Mouse (Mus musculus): ENCODE data around the gene Pla2g12b.
"Not testable (repeated sequence)": the region's sequence is repeated elsewhere in the genome, so short reads cannot be mapped to it uniquely, and the experiment has no call there.

The Pla2g12b gene

GRCm38 (mm10) chr10:59402899-59403792 lies at the start of gene Pla2g12b:
Gene Pla2g12b, plus strand, starts transcription at chr10:59403660.
- no peak for DNase-seq (ENCODE audit: low read depth)

GRCm38 (mm10) chr10:59354120-59354519 lies 49.3 kb upstream of the Pla2g12b start:
- no peak for DNase-seq (ENCODE audit: low read depth)

- no peak for DNase-seq (ENCODE audit: low read depth)
Measured at GRCm38 (mm10) chr10:59355020-59355419, 48.4 kb upstream of the Pla2g12b start.

- no peak for DNase-seq (ENCODE audit: low read depth)
Measured at GRCm38 (mm10) chr10:59358744-59359143, 44.7 kb upstream of the Pla2g12b start.

- DNase-seq (ENCODE audit: low read depth): no peak
Measured at GRCm38 (mm10) chr10:59363208-59363607, 40.3 kb upstream of the Pla2g12b start.

GRCm38 (mm10) chr10:59364551-59364950 lies 38.9 kb upstream of the Pla2g12b start:
- no peak for DNase-seq (ENCODE audit: low read depth)

GRCm38 (mm10) chr10:59365804-59366589 lies 37.5 kb upstream of the Pla2g12b start:
- DNase-seq (ENCODE audit: low read depth): no peak

GRCm38 (mm10) chr10:59366746-59367145 lies 36.7 kb upstream of the Pla2g12b start:
- no peak for DNase-seq (ENCODE audit: low read depth)

- DNase-seq (ENCODE audit: low read depth): no peak
Measured at GRCm38 (mm10) chr10:59367206-59367605, 36.3 kb upstream of the Pla2g12b start.

- DNase-seq (ENCODE audit: low read depth): no peak
Measured at GRCm38 (mm10) chr10:59368729-59369128, 34.7 kb upstream of the Pla2g12b start.

- no peak for DNase-seq (ENCODE audit: low read depth)
Measured at GRCm38 (mm10) chr10:59369426-59369825, 34.0 kb upstream of the Pla2g12b start.

GRCm38 (mm10) chr10:59377906-59378305 lies 25.6 kb upstream of the Pla2g12b start:
- DNase-seq (ENCODE audit: low read depth): no peak

- no peak for DNase-seq (ENCODE audit: low read depth)
Measured at GRCm38 (mm10) chr10:59378728-59379127, 24.7 kb upstream of the Pla2g12b start.

- no peak for DNase-seq (ENCODE audit: low read depth)
Measured at GRCm38 (mm10) chr10:59379927-59380326, 23.5 kb upstream of the Pla2g12b start.

GRCm38 (mm10) chr10:59380411-59380821 lies 23.0 kb upstream of the Pla2g12b start:
- DNase-seq (ENCODE audit: low read depth): no peak

- not testable (repeated sequence) for DNase-seq (ENCODE audit: low read depth)
Measured at GRCm38 (mm10) chr10:59381563-59381962, 21.9 kb upstream of the Pla2g12b start.

- DNase-seq (ENCODE audit: low read depth): no peak
Measured at GRCm38 (mm10) chr10:59386951-59387350, 16.5 kb upstream of the Pla2g12b start.

- DNase-seq (ENCODE audit: low read depth): no peak
Measured at GRCm38 (mm10) chr10:59389652-59390051, 13.8 kb upstream of the Pla2g12b start.

- DNase-seq (ENCODE audit: low read depth): no peak
Measured at GRCm38 (mm10) chr10:59391907-59392306, 11.6 kb upstream of the Pla2g12b start.

GRCm38 (mm10) chr10:59395461-59395860 lies 8.0 kb upstream of the Pla2g12b start, which contains the start of gene Gm10273:
Gene Gm10273, plus strand, starts transcription at chr10:59395632.
- not testable (repeated sequence) for DNase-seq (ENCODE audit: low read depth)

GRCm38 (mm10) chr10:59403793-59404149 lies 311 bp downstream of the Pla2g12b start:
- no peak for DNase-seq (ENCODE audit: low read depth)

- no peak for DNase-seq (ENCODE audit: low read depth)
Measured at GRCm38 (mm10) chr10:59408499-59408898, 5.0 kb downstream of the Pla2g12b start.

- no peak for DNase-seq (ENCODE audit: low read depth)
Measured at GRCm38 (mm10) chr10:59410264-59410663, 6.8 kb downstream of the Pla2g12b start.
